Mouse (Mus musculus) T-helper 17 cell (primary cell): ENCODE measurements around the gene Mpzl1.

Source experiments
- in situ Hi-C, 2 experiments: fragments of 300-600 bp; cut with MboI, MseI; formaldehyde crosslinking; loops; 1 replicate in 1 of 2; 2 replicates in 1 of 2; pipeline ENCODE4 v1.15.1; 2025; ENCODE audit warnings: high pct_unique_total_duplicates in 2 of 2

Gene Mpzl1

DNA sequence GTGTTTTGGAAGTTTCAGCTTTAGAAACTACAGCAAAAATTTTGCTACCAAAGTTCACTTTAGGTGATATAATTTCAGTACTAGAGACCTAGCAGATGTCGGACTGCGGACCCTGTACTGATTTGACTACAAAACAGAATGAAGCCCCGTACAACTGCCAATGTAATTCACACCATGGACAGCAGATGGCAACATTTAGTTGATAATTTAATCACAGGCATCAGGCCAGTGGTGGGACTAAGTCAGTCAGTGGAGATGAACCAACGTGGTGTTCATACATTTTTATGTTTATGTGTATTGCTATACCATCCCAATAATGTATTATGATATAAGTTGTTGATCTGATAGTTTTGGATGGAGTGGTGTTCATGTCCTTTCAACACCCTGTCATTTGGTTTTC is 26.4 kb upstream of the Mpzl1 start:
- in situ Hi-C loops: loop anchor here (5.0 kb wide), 1 partner anchor 77 kb away; no protein-coding TSS in a partner anchor

DNA sequence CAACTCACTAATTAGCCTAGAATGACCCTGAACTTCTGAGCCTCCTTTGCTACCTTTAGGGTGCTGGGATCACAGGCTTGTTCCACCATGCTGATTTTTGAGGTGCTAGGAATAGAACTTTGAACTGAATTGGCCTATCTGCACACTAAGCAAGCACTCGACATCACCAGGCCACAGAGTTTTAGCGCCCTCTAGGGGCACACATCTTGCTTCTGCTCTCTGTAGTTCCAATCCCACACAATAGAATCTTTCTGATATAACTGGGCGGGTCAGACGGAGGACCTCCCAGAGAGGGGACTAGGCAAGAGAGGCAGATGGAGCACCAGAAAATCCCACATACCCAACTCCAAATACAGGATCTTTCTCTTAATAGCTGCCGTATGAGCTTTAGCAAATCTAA is 24.3 kb upstream of the Mpzl1 start:
- in situ Hi-C loops: loop anchor here in 1 of 2 experiments (5.0 kb wide), 1 partner anchor 76 kb away; no protein-coding TSS in a partner anchor

DNA sequence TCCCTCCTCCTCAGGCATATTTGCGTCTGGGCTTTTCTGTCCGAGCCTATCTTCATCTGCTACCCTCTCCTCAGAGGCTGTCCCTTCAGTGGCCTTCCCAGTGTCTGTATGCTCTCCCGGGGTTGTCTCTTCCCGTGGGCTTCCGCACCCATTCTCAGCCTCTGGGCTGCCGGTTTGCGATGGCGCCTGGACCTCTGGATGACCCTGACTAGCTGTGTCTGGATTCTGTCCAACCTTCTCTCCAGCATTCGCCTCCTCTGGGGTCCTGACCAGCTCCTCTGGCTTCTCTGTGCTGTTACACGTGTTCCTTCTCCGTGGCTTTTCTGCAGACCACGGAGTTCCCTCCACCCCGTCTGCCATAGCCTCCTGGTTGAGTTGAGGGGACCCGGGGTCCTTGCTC is 21.1 kb upstream of the Mpzl1 start:
- in situ Hi-C loops: loop anchor here in 1 of 2 experiments (5.0 kb wide), 1 partner anchor 73 kb away; no protein-coding TSS in a partner anchor

DNA sequence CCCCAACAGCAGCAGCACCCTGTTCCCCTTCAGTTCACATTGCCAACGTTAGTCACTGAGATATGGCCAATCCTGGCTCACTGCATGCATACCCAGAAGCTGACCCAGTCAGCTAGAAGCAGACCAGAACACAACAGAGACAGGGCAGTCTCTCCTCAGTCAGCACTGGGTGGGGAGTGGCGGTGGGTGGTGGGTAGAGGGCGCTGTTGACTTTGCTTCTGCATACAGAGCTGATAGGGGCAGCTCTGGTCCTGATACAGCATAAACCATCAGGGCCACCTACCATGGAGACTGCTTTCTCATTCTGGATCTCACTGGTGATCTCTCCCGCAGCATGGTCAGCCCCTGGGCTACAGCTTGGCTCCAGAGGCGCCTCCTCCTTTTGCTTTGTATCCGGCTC is 20.7 kb upstream of the Mpzl1 start:
- in situ Hi-C loops: loop anchor here in 1 of 2 experiments (5.0 kb wide), 1 partner anchor 73 kb away; no protein-coding TSS in a partner anchor

DNA sequence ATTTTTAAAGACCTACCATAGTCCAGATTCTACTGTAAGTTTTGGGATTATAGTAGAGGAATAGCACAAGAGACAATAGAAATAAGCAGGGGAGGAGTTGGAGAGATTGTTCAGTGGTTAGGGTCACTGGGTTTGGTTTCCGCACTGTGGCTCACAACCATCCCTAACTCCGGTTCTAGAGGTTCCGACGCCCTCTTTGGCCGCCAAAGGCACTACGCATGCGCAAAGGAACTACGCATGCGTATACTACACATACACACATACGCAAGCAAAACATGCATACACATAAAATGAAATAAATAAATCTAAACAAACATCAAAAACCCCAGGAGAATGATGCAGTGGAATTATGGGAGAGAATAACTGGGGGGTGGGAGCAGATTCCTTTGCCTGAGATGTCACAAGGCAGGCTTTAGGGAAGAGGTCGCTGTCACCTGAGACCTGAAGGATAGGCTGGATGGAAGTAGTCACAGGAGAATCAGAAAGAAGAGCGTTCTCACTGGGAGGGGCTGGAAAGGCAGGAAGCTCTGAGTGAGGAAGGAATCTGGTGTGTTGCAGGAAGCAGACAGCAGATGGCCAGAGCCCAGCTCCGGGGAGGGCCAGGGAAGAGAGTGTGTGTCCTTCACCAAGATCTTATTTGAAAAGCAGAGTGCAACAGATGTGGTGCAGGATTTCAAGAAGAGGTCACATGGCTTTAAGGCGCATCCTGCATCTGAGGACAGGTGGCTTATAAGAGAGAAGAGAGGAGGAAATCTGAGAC is 19.0 kb upstream of the Mpzl1 start:
- in situ Hi-C loops: no loop called here

DNA sequence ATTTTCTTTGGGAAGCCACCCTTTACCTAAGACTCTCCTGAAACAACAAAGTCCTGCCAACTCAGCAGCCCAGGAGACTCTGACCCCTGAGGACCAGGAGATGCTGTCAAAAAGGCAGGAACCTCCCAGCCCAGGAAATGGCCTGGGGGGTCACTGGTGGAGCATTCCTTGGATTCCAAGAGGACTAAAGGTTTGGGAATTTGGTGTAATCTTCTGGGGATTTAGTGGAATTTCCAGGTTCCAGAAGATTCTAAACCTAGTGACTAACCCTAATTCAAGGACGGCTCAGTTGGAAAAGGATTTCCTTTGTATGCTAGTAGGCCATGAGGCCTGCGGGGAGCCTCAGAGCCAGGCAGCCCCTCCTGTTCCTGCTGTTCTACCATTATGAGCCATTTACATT is 18.2 kb upstream of the Mpzl1 start:
- in situ Hi-C loops: no loop called here

DNA sequence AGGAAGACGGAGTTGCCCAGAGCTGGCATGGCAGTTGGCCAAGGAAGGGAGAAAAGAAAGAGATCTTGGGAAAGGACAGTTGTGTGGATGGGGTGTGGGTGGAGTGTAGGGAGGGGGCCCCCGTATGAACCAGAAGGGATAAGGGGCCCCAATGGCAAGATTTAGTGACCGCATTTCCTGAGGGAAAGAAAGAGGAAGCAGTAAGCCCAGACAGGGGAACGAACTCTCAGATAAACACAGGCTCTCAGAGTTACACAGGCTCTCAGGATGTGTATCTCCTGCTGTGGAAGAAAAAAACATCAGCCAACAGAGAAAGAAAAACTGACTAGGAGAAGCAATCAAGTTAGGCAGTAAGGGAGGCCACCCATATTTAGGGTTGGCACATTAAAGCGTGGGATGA is 16.8 kb upstream of the Mpzl1 start:
- in situ Hi-C loops: no loop called here

DNA sequence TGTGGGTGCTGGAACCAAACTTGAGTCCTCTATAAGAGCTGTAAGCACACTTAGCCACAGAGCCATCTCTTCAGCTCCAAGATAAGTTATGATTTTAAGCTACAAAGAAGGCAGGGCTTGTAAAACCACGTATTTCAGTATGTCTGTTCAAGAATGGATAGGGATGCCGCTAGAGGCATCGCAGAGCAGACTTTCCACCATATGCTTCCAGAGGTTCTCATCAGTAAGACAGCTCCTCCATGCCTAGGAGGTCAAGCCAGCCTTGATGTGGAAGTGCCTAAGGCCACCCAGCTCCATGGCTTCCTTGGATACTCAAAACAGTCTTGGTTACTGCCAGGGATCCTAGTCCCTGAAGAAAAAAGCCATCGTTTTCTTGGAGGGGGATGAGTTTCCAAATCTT is 10.8 kb upstream of the Mpzl1 start:
- in situ Hi-C loops: no loop called here

DNA sequence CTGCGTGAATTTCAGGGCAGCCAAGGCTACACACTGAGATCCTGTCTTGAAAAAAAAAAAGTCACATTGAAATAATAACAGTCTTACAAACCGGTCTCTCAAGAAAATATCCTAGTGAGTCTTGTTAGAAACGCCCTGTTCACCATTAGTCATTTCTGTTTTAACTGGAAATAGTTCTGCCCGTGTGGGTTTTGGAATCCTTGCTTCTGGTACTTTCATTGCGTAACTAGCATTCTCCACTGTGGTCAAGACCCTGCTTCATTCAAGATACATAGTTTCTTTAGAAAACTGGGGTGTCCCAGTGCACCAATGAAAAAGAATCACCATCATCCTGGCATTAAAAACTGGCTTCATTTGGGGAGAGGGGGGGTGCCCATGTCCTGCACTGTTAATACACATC is 9.4 kb upstream of the Mpzl1 start:
- in situ Hi-C loops: loop anchor here in 1 of 2 experiments (5.0 kb wide), 1 partner anchor 509 kb away; no protein-coding TSS in a partner anchor

DNA sequence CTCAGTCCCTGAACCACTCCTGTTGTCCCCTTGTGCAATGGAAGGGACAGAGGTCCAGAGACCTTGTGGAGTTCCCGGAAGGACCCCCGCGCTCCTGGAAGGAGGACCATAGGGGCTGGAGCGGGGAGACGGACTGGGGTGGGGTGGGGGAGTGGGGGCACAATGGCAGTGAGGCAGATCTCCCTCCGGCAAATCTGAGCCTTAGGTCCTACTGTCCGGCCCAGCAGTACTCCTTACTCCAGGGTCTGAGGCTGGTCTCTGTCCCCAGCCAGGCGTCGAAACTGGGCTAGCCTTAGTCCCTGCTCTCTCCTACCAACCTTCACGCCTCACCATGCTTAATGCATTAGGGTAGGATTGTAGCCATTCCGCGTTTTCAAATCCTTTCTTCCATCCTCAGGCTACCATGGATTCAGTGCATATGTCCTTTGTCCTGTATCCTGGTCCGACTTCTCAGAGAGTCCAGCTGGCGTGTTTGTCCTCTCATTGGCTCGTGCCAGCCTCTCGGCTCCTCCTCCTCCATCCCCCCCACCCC is 8.5 kb upstream of the Mpzl1 start:
- in situ Hi-C loops: loop anchor here in 1 of 2 experiments (5.0 kb wide), 1 partner anchor 509 kb away; no protein-coding TSS in a partner anchor

DNA sequence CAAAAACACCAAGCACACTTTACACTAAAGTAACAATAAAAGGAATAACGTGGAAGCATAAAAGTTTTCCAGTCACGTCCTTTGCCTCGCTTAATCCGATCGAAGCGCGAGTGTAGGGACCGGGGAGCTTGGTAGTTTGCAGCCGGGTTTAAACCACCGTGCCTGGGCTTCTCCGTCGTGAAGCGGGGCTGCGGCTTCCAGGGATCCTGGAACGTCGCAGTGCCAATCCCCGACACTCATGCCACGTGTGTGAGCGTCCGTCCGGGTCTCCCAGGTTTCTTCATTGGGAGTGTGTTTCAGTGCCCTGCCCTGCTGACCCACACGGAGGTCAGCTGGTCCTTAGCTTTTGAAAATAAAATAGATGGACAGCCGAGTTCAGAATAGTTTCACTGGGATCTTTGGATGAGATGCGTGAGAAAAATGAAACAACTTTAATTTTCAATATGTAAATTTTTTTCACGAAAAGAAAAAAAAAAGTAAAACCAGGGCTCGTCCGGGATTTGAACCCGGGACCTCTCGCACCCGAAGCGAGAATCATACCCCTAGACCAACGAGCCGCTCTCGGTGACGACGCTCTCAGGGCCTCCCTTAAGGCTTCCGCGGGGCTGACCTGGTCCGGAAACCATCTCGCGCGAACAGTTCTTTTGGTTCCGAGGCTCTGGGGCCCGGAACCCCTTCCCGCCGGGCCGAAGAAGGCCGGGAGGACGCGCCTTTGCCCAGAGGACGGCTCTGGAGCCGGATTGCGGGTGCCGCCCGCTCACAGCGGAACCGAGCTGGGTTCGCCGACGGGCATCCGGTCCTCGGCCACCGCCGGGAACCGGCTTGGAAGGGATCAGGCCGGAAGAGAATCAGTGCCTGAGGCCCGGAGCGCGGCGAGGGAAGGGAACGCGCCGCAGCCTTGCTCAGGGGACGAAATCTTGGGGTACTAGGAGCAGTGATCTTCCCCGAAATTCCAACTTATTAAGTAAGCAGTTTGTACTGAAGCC is 7.7 kb upstream of the Mpzl1 start:
- in situ Hi-C loops: loop anchor here in 1 of 2 experiments (5.0 kb wide), 1 partner anchor 510 kb away; no protein-coding TSS in a partner anchor

DNA sequence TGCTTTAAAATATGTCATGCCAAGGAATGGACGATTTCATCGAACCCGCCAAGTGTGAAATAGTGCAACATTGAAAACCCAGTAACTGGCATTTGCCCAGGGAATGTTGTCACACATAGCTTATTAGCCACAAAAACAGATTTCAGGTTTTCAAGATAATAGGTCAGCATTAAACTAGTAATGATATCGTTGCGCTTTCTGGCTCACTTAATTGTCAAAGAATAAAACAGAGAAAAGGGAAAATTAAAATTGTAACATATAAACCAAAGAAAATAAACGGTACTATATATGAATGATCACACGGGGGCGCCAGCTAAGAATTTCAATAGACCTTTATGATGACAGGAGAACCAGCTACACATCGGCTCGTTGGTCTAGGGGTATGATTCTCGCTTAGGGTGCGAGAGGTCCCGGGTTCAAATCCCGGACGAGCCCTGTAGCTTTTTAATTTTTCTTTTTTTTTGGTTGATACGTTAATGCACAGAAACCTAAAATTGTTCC is 7.0 kb upstream of the Mpzl1 start:
- in situ Hi-C loops: loop anchor here in 1 of 2 experiments (5.0 kb wide), 1 partner anchor 511 kb away; no protein-coding TSS in a partner anchor

DNA sequence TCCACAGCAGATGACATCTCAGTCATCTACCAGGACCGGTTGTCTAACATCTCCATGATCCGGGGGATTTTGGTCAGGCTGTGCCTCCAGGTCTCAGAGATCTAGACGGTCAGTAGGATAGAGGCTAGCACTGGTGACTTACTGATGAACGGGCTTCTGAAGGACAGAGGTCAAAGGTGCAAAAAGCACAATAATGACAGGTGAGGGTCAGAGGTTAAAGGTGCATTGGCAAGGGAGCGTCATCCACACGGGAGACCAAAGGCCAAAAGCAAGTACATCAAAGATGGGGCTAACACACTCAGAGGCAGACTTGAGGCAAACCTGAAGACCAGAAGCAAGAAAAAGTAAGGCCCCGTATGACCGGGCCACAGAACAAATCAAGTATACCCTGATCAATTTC is 2.0 kb upstream of the Mpzl1 start:
- in situ Hi-C loops: loop anchor here in 1 of 2 experiments (10.0 kb wide), 2 partner anchors 51 to 739 kb away; partner anchors contain the start of gene Tada1

DNA sequence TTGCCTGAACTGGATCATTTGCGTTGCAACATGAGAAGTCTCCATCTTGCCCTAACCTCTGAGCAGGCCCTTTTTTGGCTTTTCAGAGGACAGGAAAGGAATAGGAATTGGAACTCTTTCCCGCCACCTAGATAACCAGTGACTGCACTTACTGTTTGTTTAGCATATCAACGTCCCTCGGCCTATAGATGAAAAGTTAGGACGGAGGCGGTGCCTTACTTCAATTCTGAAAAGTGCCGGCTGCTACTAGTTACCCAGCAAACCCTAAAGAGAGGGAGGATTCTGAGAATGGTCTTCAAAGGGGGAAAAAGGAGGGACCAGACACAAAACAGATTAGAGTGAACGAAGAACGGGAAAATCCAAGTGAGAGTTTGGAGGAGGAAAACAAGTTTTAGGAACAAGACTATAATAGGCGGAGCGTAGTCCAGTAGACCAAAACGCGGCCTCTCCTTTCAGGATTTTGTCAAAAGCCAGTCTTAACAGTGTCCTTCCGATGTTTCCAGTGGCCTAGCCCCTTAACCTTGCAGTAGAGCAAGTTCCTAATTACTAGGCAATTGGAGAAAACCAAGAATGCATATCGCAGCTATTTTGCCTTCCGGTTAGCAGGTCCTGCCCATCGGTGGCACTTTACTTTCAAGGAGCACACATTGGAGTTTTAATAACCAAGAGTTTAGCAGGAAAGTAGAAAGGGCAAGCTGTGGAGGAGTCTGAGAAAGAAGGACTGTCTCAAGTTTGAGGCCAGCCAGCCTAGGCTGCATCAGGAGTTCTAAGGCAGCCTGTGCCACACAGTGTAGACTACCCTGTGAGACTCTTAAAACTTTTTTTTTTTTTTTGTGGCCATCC is 938 bp upstream of the Mpzl1 start:
- in situ Hi-C loops: loop anchor here in 1 of 2 experiments (10.0 kb wide), 2 partner anchors 50 to 740 kb away; partner anchors contain the start of gene Tada1

DNA sequence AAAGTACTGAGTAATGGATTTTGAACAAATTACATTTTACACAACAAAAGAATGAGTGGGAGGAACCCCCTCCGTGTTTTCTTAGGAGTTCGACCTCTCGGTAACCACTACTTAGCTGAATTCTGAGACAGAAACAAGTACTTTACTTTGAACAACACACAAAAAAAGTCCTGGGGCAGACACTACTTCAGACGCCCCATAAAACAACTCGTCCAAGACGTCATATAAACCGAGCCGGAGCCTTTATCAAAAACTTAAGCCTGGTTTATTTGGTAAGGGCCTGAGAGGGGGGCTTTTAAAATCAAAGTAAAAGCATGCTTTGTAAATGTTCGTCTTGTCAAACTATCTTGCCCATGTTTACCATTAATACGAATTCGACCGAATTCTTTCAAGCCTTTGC is 993 bp downstream of the Mpzl1 start:
- in situ Hi-C loops: loop anchor here (5.0 to 10.0 kb wide), 3 partner anchors 46 to 741 kb away; partner anchors contain the start of gene Tada1 (in 1 of the 2)

DNA sequence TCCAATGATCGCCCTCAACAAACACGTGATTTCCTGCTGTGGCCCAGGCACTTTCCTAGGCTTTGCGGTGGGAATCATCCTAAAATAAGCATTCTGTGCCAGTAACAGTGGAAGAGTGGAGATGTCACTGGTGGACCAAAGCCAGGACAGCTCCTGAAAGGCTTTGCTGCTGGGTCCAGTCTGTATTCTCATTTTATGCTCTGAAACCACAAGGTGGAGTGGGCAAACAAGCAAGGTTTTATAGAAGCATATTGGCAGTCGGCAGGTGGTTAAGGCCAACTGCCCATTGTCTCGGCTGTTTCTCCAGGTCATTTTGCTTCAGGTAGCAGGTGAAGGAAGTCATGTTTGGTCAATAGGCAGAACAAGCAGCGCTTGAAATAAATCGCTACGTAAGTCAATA is 3.2 kb downstream of the Mpzl1 start:
- in situ Hi-C loops: loop anchor here (5.0 to 10.0 kb wide), 3 partner anchors 44 to 744 kb away; partner anchors contain the start of gene Tada1 (in 1 of the 2)

DNA sequence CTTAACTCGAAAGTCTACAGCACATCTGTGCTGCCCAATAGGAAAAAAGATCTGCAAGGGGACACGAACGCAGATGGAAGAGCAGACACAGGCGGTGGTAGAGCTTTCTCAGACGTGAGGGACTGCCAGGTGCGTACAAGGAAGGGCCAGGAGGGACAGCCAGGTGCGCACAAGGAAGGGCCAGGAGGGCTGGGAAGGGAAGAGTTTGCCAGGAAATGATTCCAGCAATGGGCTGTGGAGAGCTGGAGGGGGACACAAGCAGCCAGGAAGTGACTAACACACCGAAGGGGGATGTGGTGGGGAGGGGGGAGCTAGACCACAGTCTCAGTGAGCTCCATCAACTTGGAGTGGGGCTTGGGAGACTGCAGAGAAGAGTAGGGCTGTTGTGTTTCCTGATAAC is 4.4 kb downstream of the Mpzl1 start:
- in situ Hi-C loops: loop anchor here (5.0 to 10.0 kb wide), 3 partner anchors 43 to 745 kb away; partner anchors contain the start of gene Tada1 (in 1 of the 2)

DNA sequence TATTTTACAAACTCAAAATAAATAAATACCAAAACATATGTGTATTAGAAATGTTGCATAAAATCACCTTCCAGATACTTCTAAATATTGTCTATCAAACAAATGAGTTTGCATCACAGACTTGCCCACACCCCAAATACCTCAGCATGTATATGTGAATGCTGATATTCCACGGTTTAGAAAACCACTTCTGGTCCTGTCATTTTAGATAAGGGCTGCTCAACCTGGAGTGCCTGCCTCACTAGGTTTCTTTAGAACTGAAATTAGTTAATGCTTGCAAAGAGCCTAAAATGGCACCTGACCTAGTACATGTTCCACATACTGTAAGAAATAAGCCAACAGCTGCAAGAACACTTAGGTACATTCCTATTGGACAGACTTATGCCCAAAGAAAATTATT is 5.7 kb downstream of the Mpzl1 start:
- in situ Hi-C loops: no loop called here

DNA sequence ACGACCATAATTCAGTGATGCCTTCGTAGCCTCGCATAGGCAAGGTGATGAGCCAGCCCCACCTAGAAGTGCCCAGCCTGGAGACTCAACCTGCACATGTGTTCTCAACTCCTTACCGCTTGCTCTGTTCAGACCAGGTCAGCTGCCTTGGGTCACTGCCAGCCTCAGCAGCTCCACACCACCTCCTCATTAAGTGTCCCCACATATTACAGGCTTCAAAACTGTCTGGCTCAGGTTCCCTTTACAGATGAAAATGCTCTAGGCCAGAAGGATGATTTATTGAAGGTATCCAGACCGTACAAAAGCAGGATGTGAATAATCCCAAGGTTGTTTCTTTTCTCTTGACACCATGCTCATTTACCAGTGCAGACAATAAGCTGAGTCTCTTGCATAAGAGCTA is 8.4 kb downstream of the Mpzl1 start:
- in situ Hi-C loops: no loop called here

DNA sequence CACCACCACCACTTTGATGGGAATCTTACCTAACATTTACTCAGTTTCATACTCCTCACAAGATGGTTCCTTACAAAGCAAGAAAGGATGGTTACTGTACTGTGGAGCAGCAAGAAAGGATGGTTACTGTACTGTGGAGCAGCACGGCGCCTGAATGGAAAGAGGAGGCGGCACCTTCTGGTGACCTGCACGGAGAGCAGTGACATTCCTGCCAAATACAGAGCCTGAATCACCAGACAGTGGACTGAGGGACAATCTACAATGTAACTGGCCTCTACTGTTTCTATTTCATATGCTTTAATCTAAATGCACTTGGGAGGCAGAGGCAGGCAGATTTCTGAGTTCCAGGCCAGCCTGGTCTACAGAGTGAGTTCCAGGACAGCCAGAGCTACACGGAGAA is 9.3 kb downstream of the Mpzl1 start:
- in situ Hi-C loops: no loop called here
